Mouse (Mus musculus): Measurements from ENCODE around the gene Syp. TPM values are rescaled to one million over a fixed set of nuclear protein-coding genes. Genes with fewer than 3 reads are reported as not detected.

Gene Syp
- 24.8 and 45.7 TPM in 2 replicates for polyA plus RNA-seq (2012; rRNA removed)

DNA sequence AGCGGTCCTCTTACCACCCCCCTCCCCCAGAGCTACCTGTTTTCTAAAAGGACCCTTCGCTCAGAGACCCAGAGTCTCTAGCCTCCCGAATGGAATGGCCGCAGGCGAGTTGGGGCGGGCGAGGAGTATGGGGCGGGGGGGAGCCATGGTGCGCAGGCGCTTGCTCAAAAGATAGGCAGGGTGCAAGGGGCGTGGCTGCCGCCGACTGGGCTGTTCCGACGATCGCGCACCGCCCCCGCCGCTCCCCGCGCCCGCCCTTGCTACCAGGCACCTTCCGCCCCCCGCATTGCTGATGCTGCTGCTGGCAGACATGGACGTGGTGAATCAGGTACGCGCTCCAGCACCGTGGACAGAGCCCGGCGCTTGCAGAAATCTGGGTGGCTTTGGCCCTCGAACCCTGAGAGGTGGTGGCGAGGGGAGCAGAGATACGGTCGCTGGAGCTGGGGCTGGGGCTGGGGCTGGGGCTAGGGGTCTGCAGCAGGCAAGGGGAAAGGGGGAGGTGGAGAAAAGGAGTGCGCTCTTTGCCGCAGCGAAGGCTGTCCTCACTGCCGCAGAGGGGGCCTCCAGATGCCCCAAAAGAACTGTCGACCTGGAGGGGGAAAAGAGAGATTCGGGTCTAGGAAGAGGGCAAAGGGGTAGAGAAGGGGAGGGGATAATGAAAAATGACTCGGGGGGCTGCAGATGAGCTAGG, at the start of gene Syp:
TSS of gene Syp (plus strand) at position 71 of the 691 bp plus-strand sequence.

DNA sequence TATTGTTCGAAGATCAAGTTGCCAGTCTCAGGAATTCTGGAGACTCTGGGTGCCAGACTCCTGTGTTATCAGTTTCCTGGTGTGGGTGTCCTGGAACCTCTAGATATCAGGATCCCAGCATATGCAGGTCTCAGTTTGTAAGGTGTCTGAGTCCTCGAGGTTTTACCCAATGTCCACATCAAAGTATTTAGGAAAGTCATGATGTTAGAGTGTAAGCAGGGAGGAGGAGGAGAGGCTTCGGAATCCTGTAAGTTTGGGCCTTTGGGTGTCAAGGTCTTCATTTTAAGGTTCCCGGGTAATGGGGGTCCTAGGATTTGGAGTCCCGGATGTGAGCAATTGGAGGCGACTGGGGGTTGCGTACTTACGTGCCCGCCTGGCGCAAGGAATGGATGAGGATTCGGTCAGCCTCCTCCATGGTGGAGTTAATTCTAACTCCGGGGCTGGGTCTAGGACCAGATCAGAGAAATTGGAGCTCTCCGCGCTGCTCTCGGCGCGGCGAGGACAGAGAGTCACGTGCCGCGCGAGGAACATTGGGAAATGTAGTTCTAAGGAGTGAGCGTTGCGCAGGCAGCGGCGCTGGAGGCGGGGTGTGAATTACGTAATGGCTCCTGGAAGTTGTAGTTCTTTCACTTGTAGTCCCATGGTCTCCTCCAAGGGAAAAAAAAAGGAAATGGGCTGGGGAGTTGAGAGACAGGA, 33.2 kb upstream of the Syp start, which contains the start of gene Ccdc22:
TSS of gene Ccdc22 (minus strand) at position 639 of the 696 bp plus-strand sequence.

DNA sequence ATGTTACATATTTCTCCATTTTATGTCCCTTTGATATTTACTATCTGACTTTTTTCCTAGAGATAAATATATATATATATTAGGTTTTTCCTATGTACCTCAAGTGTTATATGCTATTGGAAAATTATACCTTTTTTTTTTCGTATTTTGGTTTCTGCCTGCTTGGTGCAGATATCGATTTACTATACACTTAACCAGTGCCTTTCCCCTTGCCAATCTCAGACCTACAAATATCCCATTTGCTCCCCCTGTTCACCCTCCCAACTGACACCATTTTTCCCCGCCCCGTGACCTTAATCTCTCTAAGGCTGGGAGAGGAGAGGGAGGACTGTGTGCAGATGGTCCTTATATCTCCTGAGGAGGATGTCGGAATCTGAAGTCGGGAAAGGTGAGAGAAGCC, 31.5 kb upstream of the Syp start, which contains the start of gene Cacna1f:
TSS of gene Cacna1f (plus strand) at position 301 of the 400 bp plus-strand sequence.

DNA sequence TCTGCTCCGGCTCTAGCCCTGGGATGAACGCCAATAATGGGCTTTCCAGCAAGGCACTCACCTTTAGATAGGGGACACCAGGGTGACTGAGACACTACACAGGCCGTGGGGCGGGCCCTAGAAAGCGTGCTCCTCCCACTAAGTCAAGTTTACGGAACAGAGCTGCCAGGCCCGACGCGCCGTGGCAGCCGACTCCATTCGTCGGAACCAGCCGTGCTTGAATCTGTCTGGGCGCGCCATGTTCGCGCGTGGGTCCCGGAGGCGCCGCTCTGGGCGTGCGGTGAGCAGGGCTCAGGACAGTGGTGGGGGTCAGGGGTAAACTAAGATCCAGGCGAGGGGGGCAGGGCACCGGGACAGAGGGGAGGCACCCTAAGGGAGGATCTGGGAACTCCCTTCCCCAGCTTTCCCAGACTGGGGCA, 19.0 kb downstream of the Syp start, which contains the start of gene Prickle3:
TSS of gene Prickle3 (plus strand) at position 40 of the 419 bp plus-strand sequence.

DNA sequence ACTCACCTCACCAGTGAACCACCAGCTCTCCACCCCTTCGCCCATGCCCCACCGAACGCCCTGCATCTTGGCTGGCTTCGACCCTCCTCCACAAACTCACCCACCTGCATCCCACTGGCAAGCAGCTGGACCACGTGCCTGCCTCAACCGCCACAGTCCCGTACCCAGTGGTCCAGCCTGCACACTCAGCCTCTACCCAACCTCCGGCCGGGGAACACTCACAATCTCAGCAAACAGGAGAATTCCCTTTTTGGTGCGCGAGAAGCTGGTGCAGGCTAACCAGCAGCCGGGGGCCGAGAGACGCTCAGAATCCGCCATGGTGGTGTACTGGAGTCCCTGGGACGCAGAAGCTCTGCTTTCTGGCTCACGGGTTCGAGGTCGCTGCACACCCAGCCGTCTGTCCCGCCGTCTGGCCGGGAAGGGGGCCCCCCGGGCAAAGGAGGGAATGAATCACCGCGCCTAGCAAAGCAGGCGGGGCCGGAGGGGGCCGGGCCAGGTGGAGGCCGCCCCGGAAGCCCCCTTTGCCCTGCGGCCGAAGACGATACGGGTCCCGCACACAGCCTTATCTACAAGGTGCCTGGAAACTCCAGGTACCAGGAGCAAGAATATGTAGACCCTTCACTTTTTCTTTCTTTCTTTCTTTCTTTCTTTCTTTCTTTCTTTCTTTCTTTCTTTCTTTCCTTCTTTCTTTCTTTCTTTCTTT, 32.8 kb downstream of the Syp start, which contains the start of gene Plp2:
TSS of gene Plp2 (minus strand) at position 470 of the 703 bp plus-strand sequence.

DNA sequence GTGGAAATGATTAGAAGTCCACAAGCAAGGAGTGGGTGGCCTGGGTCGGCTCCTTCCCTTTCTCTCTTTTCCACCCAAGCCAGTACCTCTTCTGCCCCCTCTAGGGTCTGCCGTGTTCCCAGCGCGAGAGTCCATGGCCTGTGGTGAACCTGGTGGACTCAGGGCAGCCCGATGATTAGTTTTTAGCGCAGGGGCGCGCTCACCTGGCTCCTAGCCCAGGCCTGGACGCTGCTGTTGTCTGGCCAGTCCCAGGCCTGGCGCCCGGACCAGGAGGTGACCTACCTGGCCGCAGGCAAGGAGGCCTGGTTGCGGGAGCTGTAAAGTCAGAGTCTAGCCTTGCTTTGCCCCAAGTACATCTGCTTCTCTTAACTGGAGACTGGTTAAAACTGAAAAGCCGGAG, 42.6 kb downstream of the Syp start, which contains the start of gene Magix:
TSS of gene Magix (minus strand) at position 388 of the 400 bp plus-strand sequence.

DNA sequence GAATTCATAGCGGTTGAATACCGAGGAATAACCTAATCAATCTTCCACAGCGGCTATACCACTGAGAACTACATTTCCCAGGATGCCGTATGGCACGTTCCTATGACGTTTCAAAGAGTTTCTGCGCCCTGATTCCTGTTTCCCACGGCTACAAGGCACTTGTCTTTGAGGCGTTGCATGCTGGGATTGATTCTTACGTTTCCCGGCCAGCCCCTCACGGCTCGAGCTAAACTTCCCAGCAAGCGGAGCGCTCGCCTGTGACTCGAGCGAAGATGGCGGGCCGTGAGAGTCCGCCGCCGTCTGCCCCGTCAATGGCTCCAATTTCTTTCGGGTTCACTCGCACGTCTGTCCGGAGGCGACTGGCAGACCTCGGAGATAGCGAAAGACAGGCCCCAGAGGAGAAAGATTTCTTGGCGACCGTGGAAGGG, 58.7 kb downstream of the Syp start, which contains the start of gene Gpkow:
TSS of gene Gpkow (plus strand) at position 178 of the 428 bp plus-strand sequence.

Other genes with a start within 250 kb of the Syp start
- gene Foxp3, start 64.8 kb upstream of the Syp start, polyA plus RNA-seq (2012; rRNA removed): 0.05 TPM in 2 replicates
- 4.5 and 9.5 TPM in 2 replicates for gene Ppp1r3f, start 64.2 kb upstream of the Syp start, polyA plus RNA-seq (2012; rRNA removed)
- 24.3 and 26.8 TPM in 2 replicates for gene Ccdc22, start 33.0 kb upstream of the Syp start, polyA plus RNA-seq (2012; rRNA removed)
- 0.01 and 0.02 TPM in 2 replicates for gene Cacna1f, start 31.4 kb upstream of the Syp start, polyA plus RNA-seq (2012; rRNA removed)
- 4.0 and 7.8 TPM in 2 replicates for gene Prickle3, start 18.8 kb downstream of the Syp start, polyA plus RNA-seq (2012; rRNA removed)
- 27.1 and 66.2 TPM in 2 replicates for gene Plp2, start 32.9 kb downstream of the Syp start, polyA plus RNA-seq (2012; rRNA removed)
- 0.16 and 0.22 TPM in 2 replicates for gene Magix, start 42.8 kb downstream of the Syp start, polyA plus RNA-seq (2012; rRNA removed)
- gene Gpkow, start 58.7 kb downstream of the Syp start, polyA plus RNA-seq (2012; rRNA removed): 33.8 and 34.8 TPM in 2 replicates
- gene Wdr45, start 75.9 kb downstream of the Syp start, polyA plus RNA-seq (2012; rRNA removed): 27.5 and 38.5 TPM in 2 replicates
- gene Gm45208, start 83.8 kb downstream of the Syp start, polyA plus RNA-seq (2012; rRNA removed): 0.24 and 0.42 TPM in 2 replicates
- gene Praf2, start 90.0 kb downstream of the Syp start, polyA plus RNA-seq (2012; rRNA removed): 53.9 and 70.5 TPM in 2 replicates
- 20.3 and 22.5 TPM in 2 replicates for gene Ccdc120, start 112.4 kb downstream of the Syp start, polyA plus RNA-seq (2012; rRNA removed)
- 16.0 and 21.7 TPM in 2 replicates for gene Tfe3, start 124.1 kb downstream of the Syp start, polyA plus RNA-seq (2012; rRNA removed)
- 72.0 and 84.3 TPM in 2 replicates for gene Gripap1, start 151.3 kb downstream of the Syp start, polyA plus RNA-seq (2012; rRNA removed)
- 2.8 and 3.9 TPM in 2 replicates for gene Kcnd1, start 183.8 kb downstream of the Syp start, polyA plus RNA-seq (2012; rRNA removed)
- gene Otud5, start 202.9 kb downstream of the Syp start, polyA plus RNA-seq (2012; rRNA removed): 43.7 and 56.6 TPM in 2 replicates
- 11.3 and 13.8 TPM in 2 replicates for gene Pim2, start 239.8 kb downstream of the Syp start, polyA plus RNA-seq (2012; rRNA removed)
- 15.1 and 29.0 TPM in 2 replicates for gene Slc35a2, start 245.6 kb downstream of the Syp start, polyA plus RNA-seq (2012; rRNA removed)

Data from central nervous system, embryonic 11.5 days (tissue).